Mouse (Mus musculus) embryonic facial prominence, embryonic 14.5 days (tissue): ENCODE measurements around the gene E130114P18Rik. TPM values are rescaled to one million over a fixed set of nuclear protein-coding genes. Genes with fewer than 3 reads are reported as not detected.

Source experiments
- ATAC-seq: fragments of 200-750 bp; cut with Nextera tagmentation; 2 replicates; pipeline ENCODE4 v1.8.0; 2017; ENCODE audit warnings: low read depth, moderate number of reproducible peaks, moderate TSS enrichment
- DNase-seq: peaks from one replicate; pipeline ENCODE4 v3.0.0-alpha.2; 2015; ENCODE audit warnings: low spot score
- H3K27ac ChIP-seq: fragments of 300-500 bp; sonication (generic); replicated peaks from 2 replicates; pipeline ENCODE4 v1.5.1; 2014; ENCODE audit warnings: low read depth, mild to moderate bottlenecking, low read length, moderate library complexity
- H3K27me3 ChIP-seq: fragments of 300-500 bp; sonication (generic); replicated peaks from 2 replicates; pipeline ENCODE4 v1.6.1; 2014; ENCODE audit warnings: low read length; ENCODE audit not compliant: control insufficient read depth, insufficient read depth
- H3K36me3 ChIP-seq: fragments of 300-500 bp; sonication (generic); 2 replicates; pipeline ENCODE4 v1.6.1; 2014; ENCODE audit warnings: low read length, mixed read lengths; ENCODE audit not compliant: control insufficient read depth, insufficient read depth
- H3K4me1 ChIP-seq: fragments of 300-500 bp; sonication (generic); 2 replicates; pipeline ENCODE4 v1.6.1; 2014; ENCODE audit warnings: antibody characterized with exemption, low read length; ENCODE audit not compliant: control insufficient read depth, insufficient read depth
- H3K4me2 ChIP-seq: fragments of 300-500 bp; sonication (generic); 2 replicates; pipeline ENCODE4 v1.6.1; 2014; ENCODE audit warnings: low read depth, mild to moderate bottlenecking, low read length, moderate library complexity, mixed read lengths
- H3K4me3 ChIP-seq: fragments of 300-500 bp; sonication (generic); 2 replicates; pipeline ENCODE4 v1.5.1; 2014; ENCODE audit warnings: low read depth, mild to moderate bottlenecking, low read length
- H3K9ac ChIP-seq: fragments of 300-500 bp; sonication (generic); 2 replicates; pipeline ENCODE4 v1.6.1; 2014; ENCODE audit warnings: low read depth, mild to moderate bottlenecking, low read length, moderate library complexity, mixed read lengths
- H3K9me3 ChIP-seq: fragments of 300-500 bp; sonication (generic); 2 replicates; pipeline ENCODE4 v1.6.1; 2016; ENCODE audit warnings: low read length; ENCODE audit not compliant: control insufficient read depth
- WGBS: fragments of 180-500 bp; shearing (Covaris S2); extraction: QIAGEN DNeasy Blood & Tissue Kit; methylation state at CpG from one replicate; pipeline ENCODE4 v1.1.7; 2014; 5-methylcytosine and 5-hydroxymethylcytosine counted together
- polyA plus RNA-seq: library from polyadenylated mRNA; unstranded; fragments of >200 nt; fragmentation: Nextera tagmentation; extraction: Ambion mirVana; gene quantifications from 2 replicates; pipeline ENCODE4 v1.2.1, GENCODE M21; 2014

E130114P18Rik gene
- polyA plus RNA-seq, 1 experiment from 2014 or later, result 4.4 TPM

- ATAC-seq, result no peak
- Histone ChIP-seq H3K9ac (no peak overlapping the region), H3K9me3 (no peaks in the 10 kb centered on the region), H3K27me3 (no peaks in the 10 kb centered on the region), H3K4me2 (no peak overlapping the region), H3K36me3 (peaks cover 36% of the 10 kb centered on the region), H3K27ac (no peak overlapping the region), H3K4me3 (no peak overlapping the region), H3K4me1 (peaks cover 11% of the 10 kb centered on the region)
- DNase-seq, result no peak
- WGBS, result 93% methylated on average over 26 of the region's 26 CpGs
Observed at GRCm38 (mm10) chr4:97783073-97783879, 5.4 kb upstream of the E130114P18Rik start.

- no peaks in the 10 kb centered on the region for H3K9me3 ChIP-seq
- H3K9ac ChIP-seq, result no peak overlapping the region
- peaks cover 11% of the 10 kb centered on the region; the same call in 1 of the 2 replicates for H3K4me1 ChIP-seq
- H3K4me3 ChIP-seq, result no peak overlapping the region
- no peak overlapping the region for H3K27ac ChIP-seq
- whole genome bisulfite sequencing, result 88% methylated on average over 6 of the region's 6 CpGs
- no peak for ATAC-seq
- DNase-seq, result no peak
- no peak overlapping the region for H3K4me2 ChIP-seq
- H3K36me3 ChIP-seq, result peaks cover 36% of the 10 kb centered on the region
- no peaks in the 10 kb centered on the region for H3K27me3 ChIP-seq
Observed at GRCm38 (mm10) chr4:97782497-97782896, 4.6 kb upstream of the E130114P18Rik start.

GRCm38 (mm10) chr4:97782069-97782468 is 4.2 kb upstream of the E130114P18Rik start:
- H3K27me3 ChIP-seq, result no peaks in the 10 kb centered on the region
- H3K4me3 ChIP-seq, result no peak overlapping the region
- no peak overlapping the region for H3K27ac ChIP-seq
- no peak overlapping the region for H3K9ac ChIP-seq
- ATAC-seq (no peak), DNase-seq (no peak)
- 88% methylated on average over 3 of the region's 3 CpGs for WGBS
- peaks cover 32% of the 10 kb centered on the region for H3K36me3 ChIP-seq
- H3K4me1 ChIP-seq, result peaks cover 11% of the 10 kb centered on the region; the same call in 1 of the 2 replicates
- H3K9me3 ChIP-seq, result no peaks in the 10 kb centered on the region
- no peak overlapping the region for H3K4me2 ChIP-seq

- Histone ChIP-seq H3K27me3 (no peaks in the 10 kb centered on the region), H3K27ac (0 out of 2 replicates have a peak overlapping the region, but pooled peaks have one; percentile 98), H3K4me1 (peaks cover 10% of the 10 kb centered on the region), H3K4me2 (peak overlapping the region; percentile 67), H3K36me3 (peaks cover 24% of the 10 kb centered on the region), H3K4me3 (0 out of 2 replicates have a peak overlapping the region, but pooled peaks have one; percentile 10), H3K9ac (peak overlapping the region; percentile 45; the same call in 1 of the 2 replicates), H3K9me3 (no peaks in the 10 kb centered on the region)
- DNase-seq (peak; percentile 52), ATAC-seq (no peak)
- WGBS, result 59% methylated on average over 7 of the region's 7 CpGs
Observed at GRCm38 (mm10) chr4:97780666-97781435, 3.0 kb upstream of the E130114P18Rik start.

GRCm38 (mm10) chr4:97780024-97780423 is 2.1 kb upstream of the E130114P18Rik start:
- H3K9me3 ChIP-seq, result no peaks in the 10 kb centered on the region
- ATAC-seq (no peak), DNase-seq (no peak)
- H3K27me3 ChIP-seq, result no peaks in the 10 kb centered on the region
- H3K36me3 ChIP-seq, result peaks cover 19% of the 10 kb centered on the region
- H3K4me3 ChIP-seq, result peak overlapping the region; percentile 91
- H3K9ac ChIP-seq, result peak overlapping the region; percentile 100
- peaks cover 6% of the 10 kb centered on the region for H3K4me1 ChIP-seq
- peak overlapping the region; percentile 67 for H3K4me2 ChIP-seq
- H3K27ac ChIP-seq, result peak overlapping the region; percentile 98
- 34% methylated on average over 7 of the region's 7 CpGs for WGBS

GRCm38 (mm10) chr4:97779003-97779930 is 1.4 kb upstream of the E130114P18Rik start:
- peak overlapping the region; percentile 100 for H3K9ac ChIP-seq
- WGBS, result 11% methylated on average over 18 of the region's 18 CpGs
- H3K27ac ChIP-seq, result peak overlapping the region; percentile 98
- H3K27me3 ChIP-seq, result no peaks in the 10 kb centered on the region
- peak overlapping the region; percentile 67 for H3K4me2 ChIP-seq
- H3K4me1 ChIP-seq, result peaks cover 8% of the 10 kb centered on the region
- H3K36me3 ChIP-seq, result peaks cover 17% of the 10 kb centered on the region
- peak; percentile 42 for DNase-seq
- H3K4me3 ChIP-seq, result peak overlapping the region; percentile 91
- ATAC-seq, result no peak
- no peaks in the 10 kb centered on the region for H3K9me3 ChIP-seq

GRCm38 (mm10) chr4:97778211-97779002 is 529 bp upstream of the E130114P18Rik start:
- Histone ChIP-seq H3K36me3 (peaks cover 9% of the 10 kb centered on the region), H3K27me3 (no peaks in the 10 kb centered on the region), H3K9ac (peak overlapping the region; percentile 100), H3K4me3 (peak overlapping the region; percentile 91), H3K4me1 (peaks cover 15% of the 10 kb centered on the region), H3K9me3 (no peaks in the 10 kb centered on the region), H3K27ac (peak overlapping the region; percentile 98), H3K4me2 (peak overlapping the region; percentile 67)
- WGBS, result 5% methylated on average over 40 of the region's 94 CpGs
- ATAC-seq, result peak; percentile 5; the same call in 1 of the 2 replicates
- DNase-seq, result no peak
